In the genomic region with DNA sequence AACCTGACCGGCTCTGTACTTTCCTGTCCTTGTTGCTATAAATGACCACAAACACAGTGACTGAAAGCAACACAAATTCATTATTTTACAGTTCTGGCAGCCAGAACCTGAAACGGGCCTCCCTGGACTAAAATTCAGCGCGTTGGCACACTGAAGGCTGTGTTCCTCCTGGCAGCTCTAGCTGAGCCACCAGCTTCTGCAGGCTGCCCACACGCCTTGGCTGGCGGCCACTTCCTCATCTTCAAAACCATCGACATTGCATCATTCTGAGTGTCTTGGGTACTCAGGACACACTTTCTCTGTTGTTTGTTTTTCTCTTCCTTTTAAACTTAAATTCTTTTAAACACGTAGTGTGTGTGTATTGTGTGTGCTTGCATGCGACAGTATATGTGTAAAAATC, we compare ENCODE assay signal across 8 mouse cellular contexts. TPM values are rescaled to one million over a fixed set of nuclear protein-coding genes. Genes with fewer than 3 reads are reported as not detected.
A peak's percentile ranks its signal among the peaks of the same experiment; 100 is the strongest.
DNase-seq lines count a peak whose midpoint lies in the region; ATAC-seq and TF ChIP-seq lines count a peak whose summit lies in the region.

No protein-coding gene starts in this region.

- TF ChIP-seq POLR2A in myocyte (IDR thresholded peaks at IDR 0.05; ENCODE audit: insufficient read length, low read depth), result peak; percentile 62

- TF ChIP-seq CTCF in gastrocnemius, adult 2 months (IDR thresholded peaks at IDR 0.05), result no peak
- no peak for TF ChIP-seq CTCF in C2C12 (IDR thresholded peaks at IDR 0.05; ENCODE audit: control insufficient read depth, insufficient read depth, insufficient read length)
- no peak for TF ChIP-seq CTCF in left cerebral cortex, adult 2 months (IDR thresholded peaks at IDR 0.05)

- DNase-seq in gastrocnemius, adult 2 months, result peak; percentile 54
- DNase-seq in gastrocnemius, postnatal 10 days, result no peak
- DNase-seq in cerebellum, adult 9-10 months, result peak; percentile 77
- DNase-seq in left cerebral cortex, adult 2 months (ENCODE audit: extremely low spot score in 1 of 2, low spot score in 2 of 2), result peak; percentile 79 to 85
- no peak for DNase-seq in thymus, adult 18-20 months

- ATAC-seq in heart, embryonic 15.5 days (replicated peaks; ENCODE audit: insufficient number of reproducible peaks, insufficient read depth, low FRiP score, low read depth), result no peak

- no peaks in the 10 kb centered on the region for H3K36me3 ChIP-seq in C2C12 (ENCODE audit: control insufficient read depth, insufficient read depth)
- H3K36me3 ChIP-seq in heart, embryonic 15.5 days, result no peaks in the 10 kb centered on the region
- H3K36me3 ChIP-seq in myocyte (ENCODE audit: control insufficient read depth, insufficient read depth), result no peaks in the 10 kb centered on the region

- H3K4me3 ChIP-seq in gastrocnemius, adult 2 months, result no peak overlapping the region; the same call in 1 of the 2 replicates
- H3K4me3 ChIP-seq in C2C12 (ENCODE audit: insufficient read depth, poor library complexity, severe bottlenecking) (no peak overlapping the region), myocyte (peak overlapping the region; percentile 36)
- H3K4me3 ChIP-seq in heart, embryonic 15.5 days, result no peak overlapping the region
- H3K4me3 ChIP-seq in left cerebral cortex, adult 2 months, result peak overlapping the region; percentile 82

- H3K79me2 ChIP-seq in C2C12 (ENCODE audit: control insufficient read depth, insufficient read depth) (no peaks in the 10 kb centered on the region), myocyte (ENCODE audit: control insufficient read depth, insufficient read depth) (no peaks in the 10 kb centered on the region)

- no peaks in the 10 kb centered on the region for H3K9me3 ChIP-seq in heart, embryonic 15.5 days (replicated peaks)

- H3K9ac ChIP-seq in heart, embryonic 15.5 days, result no peak overlapping the region

- H3K4me1 ChIP-seq in heart, embryonic 15.5 days (replicated peaks), result peaks cover 15% of the 10 kb centered on the region

- 60% methylated on average over 9 of the region's 9 CpGs for WGBS in heart, embryonic 15.5 days

- peaks cover 12% of the 10 kb centered on the region for H3K27me3 ChIP-seq in C2C12 (ENCODE audit: control insufficient read depth, insufficient read depth, insufficient read length)
- peaks cover 30% of the 10 kb centered on the region for H3K27me3 ChIP-seq in heart, embryonic 15.5 days
- peaks cover 8% of the 10 kb centered on the region for H3K27me3 ChIP-seq in myocyte (ENCODE audit: control insufficient read depth, insufficient read depth, insufficient read length)

- H3K4me2 ChIP-seq in heart, embryonic 15.5 days, result peak overlapping the region; percentile 96; the same call in 1 of the 2 replicates
- H3K4me2 ChIP-seq in myocyte (ENCODE audit: low read depth), result peak overlapping the region; percentile 91

- intact Hi-C loops in gastrocnemius, adult 2 months (cut with DNase I), result no loop called here
- intact Hi-C loops in left cerebral cortex, adult 2 months (cut with DNase I), result loop anchor here (1.0 kb wide), 1 partner anchor 96 kb away; the partner anchor contains the start of gene Fbxo36

- H3K27ac ChIP-seq in gastrocnemius, adult 2 months, result no peak overlapping the region
- no peak overlapping the region for H3K27ac ChIP-seq in heart, embryonic 15.5 days
- peak overlapping the region; percentile 84; the same call in 1 of the 2 replicates for H3K27ac ChIP-seq in left cerebral cortex, adult 2 months

- no peak overlapping the region for H3ac ChIP-seq in C2C12 (ENCODE audit: control insufficient read depth, insufficient read length, low read depth)
- no peak overlapping the region for H3ac ChIP-seq in myocyte (ENCODE audit: control insufficient read depth, insufficient read length)

- H3K79me3 ChIP-seq in C2C12 (ENCODE audit: low read depth), result no peaks in the 10 kb centered on the region

TF ChIP-seq in C2C12, 6 proteins besides CTCF, POLR2A, EP300 and RAD21:
- TF ChIP-seq CEBPB (IDR thresholded peaks at IDR 0.05; ENCODE audit: low read depth) (peak; percentile 81), MYOD1 (IDR thresholded peaks at IDR 0.05; ENCODE audit: control insufficient read depth, insufficient read length, low read depth) (no peak)
TF ChIP-seq in C2C12: peak in this region for 1.

TF ChIP-seq in myocyte, 11 proteins besides CTCF, POLR2A, EP300 and RAD21:
- peak; percentile 39 for TF ChIP-seq POLR2AphosphoS2 (IDR thresholded peaks at IDR 0.05; ENCODE audit: insufficient read length, low read depth)
- no peak for TF ChIP-seq MAX (IDR thresholded peaks at IDR 0.05; ENCODE audit: low read depth)
- TF ChIP-seq CEBPB (IDR thresholded peaks at IDR 0.05; ENCODE audit: insufficient read depth, poor library complexity, severe bottlenecking), result peak; percentile 86

RNA-seq across cellular contexts. Expression of gene Slc16a14, which starts 0.7 kb away (rescaled TPM):
- total RNA-seq in gastrocnemius, adult 2 months (2021), result under 1 TPM in 1 of 2 experiments, not detected in 1; 0.20 TPM
- not detected for total RNA-seq in gastrocnemius, postnatal 10 days (2021)
- polyA plus RNA-seq in C2C12 (2012; fragmentation: generic; extraction: Trizol) (0.02 TPM), myocyte (2012; fragmentation: generic; extraction: Trizol) (0.46 TPM)
- 0.05 and 0.14 TPM in 2 replicates for polyA plus RNA-seq in heart, embryonic 15.5 days (2015; fragmentation: Nextera tagmentation; extraction: Ambion mirVana)
- 10 to 100 TPM; 12.5 to 12.9 TPM for total RNA-seq in left cerebral cortex, adult 2 months (2021)

Comparison
In these comparisons a context has a peak if more than half of its experiments do, and no peak if none do; other contexts are left out.
1. DNase-seq: peak in gastrocnemius, adult 2 months (single experiment), cerebellum, adult 9-10 months (single experiment) and left cerebral cortex, adult 2 months (2 of 2); none in gastrocnemius, postnatal 10 days (single experiment) and thymus, adult 18-20 months (0 of 2).
2. H3K4me3 ChIP-seq: peak in left cerebral cortex, adult 2 months (single experiment) and myocyte (single experiment); none in gastrocnemius, adult 2 months (single experiment), C2C12 (single experiment) and heart, embryonic 15.5 days (single experiment).
3. RNA of gene Slc16a14, which starts 0.7 kb away (total RNA-seq): 12.5 to 12.9 TPM in left cerebral cortex, adult 2 months; 0.20 TPM in gastrocnemius, adult 2 months and not detected in gastrocnemius, postnatal 10 days; every median in the first group is over 10 times any median in the second.